Mouse (Mus musculus) right cerebral cortex, postnatal 36 days (tissue): ENCODE results near the gene Abhd16a.

Source experiments
- DNase-seq, 2 experiments: peaks; one replicate each; pipeline ENCODE4 v3.0.0; 2022; ENCODE audit warnings: low spot score in 2 of 2, mixed read lengths in 1 of 2

The Abhd16a gene

DNA sequence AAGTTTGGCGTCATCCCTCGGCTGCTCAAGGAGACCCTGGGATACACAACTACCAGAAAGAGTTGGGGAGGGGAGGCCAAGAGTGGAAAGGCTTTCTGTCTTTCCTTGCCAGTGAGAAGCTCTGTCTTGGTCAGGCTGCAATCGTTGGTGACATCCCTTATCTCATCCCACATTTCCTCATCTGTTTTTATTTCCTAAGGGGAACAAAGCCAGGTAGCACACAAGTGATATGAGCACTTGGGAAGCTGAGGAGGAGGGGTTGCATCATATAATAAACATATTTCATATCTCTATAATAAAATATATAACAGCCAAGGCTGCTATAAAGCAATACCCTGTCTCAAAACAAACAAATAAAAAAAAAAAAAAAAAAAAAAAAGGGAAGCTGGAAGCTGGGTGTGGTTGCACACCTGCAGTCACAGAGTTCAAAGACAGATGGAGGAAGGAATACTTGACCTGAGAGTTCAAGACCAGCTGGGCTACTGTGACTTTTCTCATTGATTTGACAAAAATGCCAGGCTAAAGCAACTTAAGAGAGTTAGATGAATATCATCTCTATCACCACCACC is 5.0 kb upstream of the Abhd16a start:
- DNase-seq = no peak

DNA sequence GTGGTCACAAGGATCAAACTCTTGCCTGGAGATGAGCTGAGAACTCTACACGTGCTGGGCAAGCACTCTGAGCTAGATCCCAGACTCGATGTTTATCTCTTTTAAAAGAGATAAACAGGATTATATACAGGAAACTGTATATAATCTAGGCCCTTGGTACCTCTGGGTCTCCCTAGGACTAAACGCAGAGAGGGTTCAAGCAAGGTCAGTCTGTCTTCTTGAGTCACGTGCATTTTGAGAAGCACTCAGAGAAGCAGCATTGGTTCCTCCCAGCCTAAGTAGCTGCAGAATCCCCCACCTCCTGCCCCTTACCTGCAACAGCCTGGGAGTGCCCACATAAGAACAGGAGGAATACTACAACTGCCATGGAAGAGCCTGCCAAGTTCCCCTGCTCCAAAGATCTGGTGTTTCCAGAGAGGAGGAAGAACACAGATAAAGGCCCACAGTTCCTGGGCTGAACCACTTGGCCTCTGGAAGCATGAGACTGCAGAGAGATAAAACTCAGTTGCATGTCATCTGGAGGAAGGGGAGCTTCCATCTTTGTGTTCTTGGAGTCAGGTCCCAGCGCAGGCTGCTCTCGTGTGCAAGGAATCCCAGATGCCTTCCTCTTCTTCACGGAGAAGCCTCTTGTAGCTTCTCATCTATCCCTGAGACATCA is 3.7 kb upstream of the Abhd16a start, which contains the start of gene Ly6g6f:
Gene Ly6g6f, minus strand, starts transcription at position 403 of the 658 bp plus-strand sequence.
- DNase-seq = no peak

DNA sequence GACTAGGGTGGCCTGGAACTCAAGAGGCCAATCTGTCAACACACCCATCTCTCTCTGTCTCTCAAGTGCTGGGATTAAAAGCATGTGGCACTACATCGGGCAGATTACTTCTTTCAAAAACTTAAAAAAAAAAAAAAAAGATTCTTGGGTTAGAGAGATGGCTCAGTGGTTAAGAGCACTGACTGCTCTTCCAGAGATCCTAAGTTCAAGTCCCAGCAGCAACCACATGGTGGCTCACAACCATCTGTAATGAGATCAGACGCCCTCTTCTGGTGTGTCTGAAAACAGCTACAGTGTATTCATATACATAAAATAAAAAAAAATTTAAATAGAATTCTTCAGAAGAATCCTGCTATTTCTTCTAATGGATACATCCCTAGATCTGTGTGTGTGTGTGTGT is 912 bp upstream of the Abhd16a start:
- DNase-seq = no peak

- no peak for DNase-seq
Observed at GRCm38 (mm10) chr17:35090166-35090932, 1.3 kb downstream of the Abhd16a start.

DNA sequence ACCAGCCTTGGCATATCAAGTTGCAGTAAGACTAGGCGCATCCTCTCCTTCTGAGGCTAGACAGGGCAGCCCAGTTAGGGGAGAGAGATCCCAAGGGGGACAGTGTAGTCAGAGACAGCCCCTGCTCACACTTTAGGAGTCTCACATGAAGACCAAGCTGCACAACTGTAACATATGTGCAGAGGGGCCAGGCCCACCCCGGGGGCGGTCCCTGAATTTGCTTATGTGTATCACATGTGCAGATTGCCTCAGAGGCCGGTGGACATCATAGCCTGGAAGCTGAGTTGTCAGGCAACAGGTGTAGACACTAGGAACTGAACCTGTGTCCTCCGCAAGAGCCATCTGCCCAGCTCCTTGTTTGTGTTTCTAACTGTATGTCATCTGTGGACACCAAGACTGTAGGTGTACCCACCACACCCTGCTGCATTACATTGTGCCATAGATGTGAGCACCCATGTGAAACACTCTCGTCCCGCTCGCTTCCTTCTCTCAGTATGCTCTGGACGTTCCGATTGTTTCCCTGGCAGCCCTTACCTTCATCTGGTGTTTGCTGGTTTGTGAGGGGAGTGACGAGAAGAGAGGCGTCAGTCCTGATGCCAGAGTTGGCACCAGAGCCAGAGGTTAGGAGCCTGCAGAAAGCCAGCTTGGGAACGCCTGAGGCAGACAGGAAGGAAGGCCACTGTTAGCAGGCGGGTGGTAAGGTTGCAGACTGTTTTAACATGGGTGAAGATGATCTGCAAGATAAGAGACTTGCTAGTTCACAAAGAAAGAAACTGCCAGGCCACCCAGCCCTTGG is 3.5 kb downstream of the Abhd16a start:
- DNase-seq = no peak

GRCm38 (mm10) chr17:35094475-35095365 is 5.7 kb downstream of the Abhd16a start:
- DNase-seq = no peak

GRCm38 (mm10) chr17:35096597-35096996 is 7.5 kb downstream of the Abhd16a start:
- DNase-seq = no peak

GRCm38 (mm10) chr17:35097164-35097655 is 8.1 kb downstream of the Abhd16a start:
- DNase-seq = peak; percentile 52 to 73

DNA sequence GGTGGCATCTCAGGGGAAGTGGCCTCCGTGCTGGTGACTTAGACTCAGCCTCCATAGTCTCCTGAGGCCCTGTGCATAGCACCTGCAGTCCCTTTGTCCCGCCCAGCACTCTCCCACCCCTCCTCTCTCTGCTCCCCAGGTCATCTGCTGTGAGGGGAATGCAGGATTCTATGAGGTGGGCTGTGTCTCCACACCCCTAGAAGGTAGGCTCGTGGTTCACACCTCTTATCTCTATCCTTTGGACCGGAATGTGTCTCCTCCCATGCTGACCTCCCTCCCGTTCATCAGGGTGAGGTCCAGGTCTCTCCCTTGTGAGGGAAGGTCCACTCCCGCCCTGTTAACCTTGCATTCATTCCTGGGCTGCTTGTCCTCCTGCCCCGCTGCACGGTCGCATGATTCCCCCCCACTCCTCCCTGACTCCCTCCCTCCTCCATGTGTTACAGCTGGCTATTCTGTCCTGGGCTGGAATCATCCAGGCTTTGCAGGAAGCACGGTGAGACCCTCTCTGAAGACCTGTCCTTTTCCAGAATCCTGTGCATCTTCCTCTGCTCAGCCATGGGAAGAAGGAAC is 11.2 kb downstream of the Abhd16a start:
- DNase-seq = no peak

DNA sequence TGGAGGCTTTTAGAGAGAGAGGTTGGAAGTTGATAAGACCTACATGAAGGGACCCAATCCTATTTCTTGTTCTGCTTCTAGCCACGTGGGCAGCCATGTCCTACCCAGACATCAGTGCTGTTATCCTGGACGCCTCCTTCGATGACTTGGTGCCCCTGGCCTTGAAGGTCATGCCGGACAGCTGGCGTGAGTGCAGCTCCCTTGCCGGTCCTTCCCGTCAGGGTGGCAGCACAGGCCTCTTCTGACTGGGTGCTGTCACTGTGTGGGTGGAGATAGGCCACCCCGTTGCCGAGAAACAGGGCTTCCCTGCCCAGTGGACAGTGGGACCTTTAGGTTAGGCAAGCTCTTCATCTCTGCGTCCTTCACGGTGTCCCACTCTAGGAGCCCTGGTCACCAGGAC is 12.1 kb downstream of the Abhd16a start:
- no peak for DNase-seq

GRCm38 (mm10) chr17:35102299-35102698 is 13.2 kb downstream of the Abhd16a start:
- no peak for DNase-seq

GRCm38 (mm10) chr17:35103221-35103690 is 14.2 kb downstream of the Abhd16a start:
- DNase-seq = no peak

DNA sequence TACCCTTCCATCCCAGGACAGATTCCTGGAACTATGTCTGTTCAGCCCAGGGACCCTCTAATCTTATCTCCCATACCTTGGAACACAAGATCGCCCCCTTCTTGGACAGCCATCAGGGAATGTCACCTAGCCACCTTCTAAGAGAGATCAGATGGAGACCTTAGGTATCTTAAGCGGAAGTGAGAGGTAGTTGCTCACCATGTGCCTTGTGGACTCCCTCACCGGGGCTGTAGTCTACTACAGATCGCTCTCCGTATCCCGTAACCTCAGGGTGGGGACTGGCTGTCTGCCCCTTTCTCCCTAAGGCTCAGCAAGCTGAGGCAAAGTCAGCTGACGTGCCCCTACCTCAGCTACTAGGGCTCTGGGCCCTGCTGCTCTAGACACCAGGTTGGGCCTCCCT is 15.0 kb downstream of the Abhd16a start:
- no peak for DNase-seq

DNA sequence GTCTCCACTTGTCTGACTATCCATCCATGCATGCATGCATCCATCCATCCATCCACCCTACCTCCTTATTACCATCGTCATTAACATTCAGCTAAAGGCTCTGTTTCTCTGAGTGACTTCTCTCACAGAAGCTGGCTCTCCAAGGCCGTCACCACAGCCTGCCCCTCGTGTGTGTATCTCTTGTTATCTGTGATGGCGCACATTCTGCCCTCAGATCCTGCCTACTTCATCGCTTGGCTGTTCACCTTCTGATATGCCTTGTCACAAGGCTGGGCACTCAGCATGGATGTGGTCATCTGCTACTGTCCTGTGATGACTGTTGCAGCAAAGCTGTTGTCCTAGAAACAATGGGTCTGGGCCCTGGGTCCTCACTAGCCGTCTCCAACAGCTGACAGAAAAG is 15.7 kb downstream of the Abhd16a start:
- DNase-seq = no peak

DNA sequence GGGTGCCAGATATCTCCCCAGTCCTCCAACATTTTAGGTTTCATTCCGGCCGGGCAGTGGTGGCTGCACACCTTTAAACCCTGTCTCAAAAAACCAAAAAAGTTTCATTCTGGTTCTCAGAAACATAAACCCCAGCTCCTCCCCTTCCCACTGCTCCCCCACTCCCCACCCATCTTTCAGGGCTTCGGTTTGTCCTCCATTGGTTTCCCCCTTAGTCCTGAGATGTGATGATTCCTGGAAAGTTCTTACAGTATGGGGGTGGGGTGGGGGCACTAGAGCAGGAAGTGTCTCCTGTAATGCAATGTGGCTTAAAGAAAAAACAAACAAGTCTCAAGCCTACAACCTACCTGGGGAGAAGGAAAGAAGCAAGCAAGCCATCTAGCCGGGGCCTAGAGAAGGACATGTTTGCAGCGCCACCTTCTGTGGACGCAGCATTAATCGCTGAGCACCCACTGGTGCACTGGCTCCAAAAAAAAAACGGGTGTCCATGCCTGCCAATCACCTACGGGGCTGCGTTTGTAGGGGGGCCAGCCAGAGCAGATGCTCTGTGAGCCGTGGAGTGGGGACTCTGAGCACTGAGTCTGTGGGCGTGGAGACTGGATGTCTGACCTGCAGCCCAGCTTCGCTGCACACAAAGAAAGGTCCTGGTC is 16.8 kb downstream of the Abhd16a start:
- no peak for DNase-seq

- DNase-seq = no peak
Observed at GRCm38 (mm10) chr17:35106522-35106921, 17.5 kb downstream of the Abhd16a start.

DNA sequence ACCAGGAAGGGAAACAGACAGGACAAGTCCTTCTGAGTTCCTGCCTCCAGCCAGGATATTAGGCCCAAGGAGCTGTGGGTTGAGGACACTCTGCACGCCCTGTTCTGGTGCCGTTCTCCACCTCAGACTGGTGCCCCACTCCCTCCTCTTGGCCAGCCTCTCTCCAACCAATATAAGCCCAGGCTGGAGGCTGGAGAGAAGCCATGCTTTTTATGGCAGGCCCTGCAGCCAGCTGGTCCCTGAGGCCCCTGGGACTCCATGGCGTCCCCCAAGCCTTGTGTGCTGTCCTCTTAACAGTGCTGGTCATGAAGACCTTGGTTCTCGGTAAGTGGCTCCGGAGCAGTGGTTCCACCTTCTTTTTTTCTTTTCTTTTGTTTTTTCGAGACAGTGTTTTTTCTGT is 19.0 kb downstream of the Abhd16a start, which contains the start of gene Ly6g5c:
Gene Ly6g5c, plus strand, starts transcription at position 183 of the 400 bp plus-strand sequence.
- DNase-seq = no peak

- no peak for DNase-seq
Observed at GRCm38 (mm10) chr17:35111774-35112173, 22.7 kb downstream of the Abhd16a start.
